Mouse (Mus musculus) heart, postnatal 0 days (tissue): ENCODE data around the gene Arhgap25.

ENCODE experiments used
- CTCF ChIP-seq: IDR thresholded peaks from 2 replicates; pipeline ENCODE4 v1.5.1; 2016; ENCODE audit warnings: antibody characterized with exemption, control low read depth, low read depth
- EP300 ChIP-seq: IDR thresholded peaks from 2 replicates; pipeline ENCODE4 v1.6.1; 2016; ENCODE audit warnings: antibody characterized with exemption, low read depth

DNA sequence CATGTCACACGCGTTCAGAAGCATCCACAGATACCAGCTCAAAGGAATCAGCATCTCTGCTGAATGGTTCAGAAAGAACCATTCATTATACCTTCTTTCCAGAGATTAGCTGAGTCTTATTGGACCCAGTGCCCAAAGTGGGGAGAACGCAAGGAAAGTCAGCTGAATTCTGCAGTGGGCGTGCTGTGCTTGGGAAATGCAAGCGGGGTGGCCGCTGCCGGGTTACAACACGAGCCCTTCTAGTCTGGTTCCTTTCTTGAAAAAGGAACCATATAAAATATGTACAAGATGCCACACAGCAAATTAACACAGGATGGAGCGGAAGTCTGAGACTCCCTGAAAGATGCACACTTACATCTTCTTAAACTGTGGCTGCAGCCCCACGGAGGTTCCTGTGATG lies 7.9 kb downstream of the Arhgap25 start:
- no peak for TF ChIP-seq EP300
- TF ChIP-seq CTCF: no peak
